ENCODE assay signal across 19 mouse cellular contexts in the genomic region with DNA sequence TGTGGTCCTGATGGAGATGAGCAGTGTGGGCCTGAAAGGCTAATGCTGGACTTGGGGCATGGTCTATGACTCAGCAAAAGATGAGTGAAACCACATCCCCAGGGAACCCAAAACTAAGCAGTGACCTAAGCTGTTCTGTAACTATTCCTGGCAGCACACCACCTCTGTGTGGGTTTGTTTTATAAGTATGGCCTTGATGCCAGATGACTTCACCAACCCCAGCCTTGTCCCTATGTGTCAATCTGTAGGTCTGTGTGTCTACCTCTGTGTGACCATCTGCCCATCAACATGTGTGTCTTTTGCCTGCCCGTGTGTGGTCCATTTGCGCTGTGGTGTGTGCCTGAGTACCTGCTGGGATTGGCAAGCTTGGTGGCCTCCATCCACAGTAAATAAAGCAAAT. TPM values are rescaled to one million over a fixed set of nuclear protein-coding genes. Genes with fewer than 3 reads are reported as not detected.
DNase-seq lines count a peak whose midpoint lies in the region; ATAC-seq and TF ChIP-seq lines count a peak whose summit lies in the region.
"Had no signal": no experiment of that assay in that cellular context is flagged by ENCODE, and none has a peak within 500 bp of the region (broad histone marks: within the 10 kb centered on the region; RNA-seq: fewer than 3 reads in every experiment).

No protein-coding gene starts in this region.

- H3K9me3 ChIP-seq in hindbrain, embryonic 16.5 days (ENCODE audit: control insufficient read depth, low read length), result peaks cover 2% of the 10 kb centered on the region; the same call in 1 of the 2 replicates
- H3K9me3 ChIP-seq in hindbrain, embryonic 13.5 days, result no peaks in the 10 kb centered on the region
- H3K9me3 ChIP-seq: forebrain, embryonic 15.5 days; hindbrain, embryonic 15.5 days; limb, embryonic 15.5 days; neural tube, embryonic 12.5 days; stomach, embryonic 15.5 days had no signal

- H3K4me1 ChIP-seq in hindbrain, embryonic 16.5 days (ENCODE audit: control insufficient read depth, insufficient read depth, low read depth, low read length), result no peaks in the 10 kb centered on the region
- H3K4me1 ChIP-seq in hindbrain, embryonic 13.5 days (replicated peaks), result no peaks in the 10 kb centered on the region
- H3K4me1 ChIP-seq in kidney, adult 2 months (ENCODE audit: control insufficient read depth, insufficient read depth, low read length), result no peaks in the 10 kb centered on the region
- H3K4me1 ChIP-seq: forebrain, embryonic 15.5 days; hindbrain, embryonic 15.5 days; limb, embryonic 15.5 days; neural tube, embryonic 12.5 days; stomach, embryonic 15.5 days had no signal

- ATAC-seq in hindbrain, embryonic 16.5 days, result peak; percentile 34; the same call in 1 of the 2 replicates
- no peak for ATAC-seq in hindbrain, embryonic 13.5 days (ENCODE audit: low FRiP score)
- ATAC-seq: forebrain, embryonic 15.5 days had no signal

- WGBS in hindbrain, embryonic 16.5 days, result 86% methylated on average over 2 of the region's 2 CpGs
- 100% methylated on average over 2 of the region's 2 CpGs for WGBS in hindbrain, embryonic 13.5 days
- 92% methylated on average over 2 of the region's 2 CpGs for WGBS in kidney, adult 2 months

- no peak overlapping the region for H3K4me2 ChIP-seq in hindbrain, embryonic 16.5 days (ENCODE audit: low read length)
- no peak overlapping the region for H3K4me2 ChIP-seq in hindbrain, embryonic 13.5 days
- H3K4me2 ChIP-seq: forebrain, embryonic 15.5 days; hindbrain, embryonic 15.5 days; limb, embryonic 15.5 days; lung, embryonic 14.5 days; neural tube, embryonic 12.5 days; stomach, embryonic 15.5 days had no signal

- H3K27me3 ChIP-seq in hindbrain, embryonic 16.5 days (replicated peaks; ENCODE audit: control insufficient read depth, insufficient read depth, low read length), result no peaks in the 10 kb centered on the region
- no peaks in the 10 kb centered on the region for H3K27me3 ChIP-seq in hindbrain, embryonic 13.5 days
- no peaks in the 10 kb centered on the region for H3K27me3 ChIP-seq in kidney, adult 2 months (replicated peaks; ENCODE audit: control insufficient read depth, insufficient read depth, low read length)
- H3K27me3 ChIP-seq: CH12.LX; forebrain, embryonic 15.5 days; hindbrain, embryonic 15.5 days; limb, embryonic 15.5 days; neural tube, embryonic 12.5 days; stomach, embryonic 15.5 days had no signal

- peak; percentile 26 for DNase-seq in Muller cell, postnatal 12 days (ENCODE audit: inconsistent ontology term)
- DNase-seq in cerebellum, adult 11 months, result peak; percentile 58
- peak; percentile 64 to 71 for DNase-seq in cerebellum, postnatal 25 days
- DNase-seq in right cerebral cortex, postnatal 25 days, result no peak
- no peak for DNase-seq in kidney, postnatal 14 days
- no peak for DNase-seq in kidney, adult 2 months
- DNase-seq: heart, adult 2 months; kidney, adult 18-20 months; lung, embryonic 14.5 days had no signal

- TF ChIP-seq CTCF in kidney, adult 2 months (conservative IDR thresholded peaks at IDR 0.05; ENCODE audit: insufficient read depth, insufficient read length, low read depth, low read length), result no peak

- no peak overlapping the region for H3K27ac ChIP-seq in hindbrain, embryonic 16.5 days (ENCODE audit: low read depth, low read length)
- no peak overlapping the region for H3K27ac ChIP-seq in hindbrain, embryonic 13.5 days
- no peak overlapping the region for H3K27ac ChIP-seq in kidney, adult 2 months (ENCODE audit: insufficient read depth, low read depth, low read length)
- H3K27ac ChIP-seq: forebrain, embryonic 15.5 days; heart, adult 2 months; hindbrain, embryonic 15.5 days; limb, embryonic 15.5 days; neural tube, embryonic 12.5 days; stomach, embryonic 15.5 days had no signal

- H3K36me3 ChIP-seq in hindbrain, embryonic 16.5 days (ENCODE audit: control insufficient read depth, insufficient read depth, low read length), result no peaks in the 10 kb centered on the region
- no peaks in the 10 kb centered on the region for H3K36me3 ChIP-seq in hindbrain, embryonic 13.5 days
- H3K36me3 ChIP-seq in kidney, adult 2 months (ENCODE audit: control insufficient read depth, insufficient read depth, low read length), result no peaks in the 10 kb centered on the region
- H3K36me3 ChIP-seq: forebrain, embryonic 15.5 days; hindbrain, embryonic 15.5 days; limb, embryonic 15.5 days; neural tube, embryonic 12.5 days; stomach, embryonic 15.5 days had no signal

- H3K9ac ChIP-seq in hindbrain, embryonic 16.5 days (ENCODE audit: low read depth, low read length), result no peak overlapping the region
- H3K9ac ChIP-seq in hindbrain, embryonic 13.5 days, result no peak overlapping the region
- H3K9ac ChIP-seq: forebrain, embryonic 15.5 days; hindbrain, embryonic 15.5 days; limb, embryonic 15.5 days; lung, embryonic 14.5 days; neural tube, embryonic 12.5 days; stomach, embryonic 15.5 days had no signal

- TF ChIP-seq POLR2A in kidney, adult 2 months (IDR thresholded peaks at IDR 0.05; ENCODE audit: low read depth, low read length), result no peak

- no peak overlapping the region for H3K4me3 ChIP-seq in hindbrain, embryonic 16.5 days (ENCODE audit: low read length)
- H3K4me3 ChIP-seq in hindbrain, embryonic 13.5 days, result no peak overlapping the region
- no peak overlapping the region for H3K4me3 ChIP-seq in kidney, adult 2 months (ENCODE audit: insufficient read depth, low read depth, low read length)
- H3K4me3 ChIP-seq: erythroblast, embryonic 14.5 days; forebrain, embryonic 15.5 days; heart, adult 2 months; hindbrain, embryonic 15.5 days; limb, embryonic 15.5 days; neural tube, embryonic 12.5 days; stomach, embryonic 15.5 days had no signal

RNA-seq across cellular contexts. Expression of gene Gm5485, which starts 44.1 kb away (rescaled TPM):
- not detected in 2 replicates for polyA plus RNA-seq in hindbrain, embryonic 16.5 days (2015; fragmentation: Nextera tagmentation; extraction: Ambion mirVana)
- polyA plus RNA-seq in hindbrain, embryonic 13.5 days (2015; fragmentation: Nextera tagmentation; extraction: Ambion mirVana), result not detected in 2 replicates
- not detected in 2 replicates for polyA plus RNA-seq in kidney, adult 2 months (2012; rRNA removed)
- polyA plus RNA-seq: erythroblast, embryonic 14.5 days; forebrain, embryonic 15.5 days; heart, adult 2 months; hindbrain, embryonic 15.5 days; limb, embryonic 15.5 days; lung, embryonic 14.5 days; neural tube, embryonic 12.5 days; thymus, postnatal 0 days had no signal

Comparison
In these comparisons a context has a peak if more than half of its experiments do, and no peak if none do; other contexts are left out.
1. DNase-seq: peak in Muller cell, postnatal 12 days (single experiment), cerebellum, adult 11 months (single experiment) and cerebellum, postnatal 25 days (2 of 2); none in right cerebral cortex, postnatal 25 days (single experiment), kidney, postnatal 14 days (single experiment) and kidney, adult 2 months (single experiment).